Mouse (Mus musculus): ENCODE results near the gene Phldb2. TPM values are rescaled to one million over a fixed set of nuclear protein-coding genes. Genes with fewer than 3 reads are reported as not detected.

The Phldb2 gene
- polyA plus RNA-seq, 1 experiment from 2014 or later = 200 TPM

- ChIA-PET POLR2A (no interaction called here), CTCF (interaction anchor here (1.2 kb wide), 1 partner anchor 16 kb away, joined by 3 read pairs; no protein-coding TSS in a partner anchor)
- no peaks in the 10 kb centered on the region for H3K27me3 ChIP-seq
- DNase-seq (ENCODE audit: low read depth, low spot score) (no peak), ATAC-seq (no peak)
- in situ Hi-C loops (cut with MboI; ENCODE audit: low pct_unique_long_range_greater_than_20kb) = no loop called here
- no peak for TF ChIP-seq CTCF (IDR thresholded peaks at IDR 0.05)
These were observed 54.9 kb downstream of the Phldb2 start for GRCm38 (mm10) chr16:45898459-45898858.

GRCm38 (mm10) chr16:45896587-45896986, 56.8 kb downstream of the Phldb2 start:
- no peak for DNase-seq (ENCODE audit: low read depth, low spot score)
- in situ Hi-C loops (cut with MboI; ENCODE audit: low pct_unique_long_range_greater_than_20kb) = no loop called here
- no peaks in the 10 kb centered on the region for H3K27me3 ChIP-seq
- no peak for ATAC-seq
- ChIA-PET POLR2A (interaction anchor here (1.2 kb wide), 1 partner anchor 32 kb away, joined by 3 read pairs; no protein-coding TSS in a partner anchor), CTCF (interaction anchor here (0.9 to 1.9 kb wide), 5 partner anchors 12 to 52 kb away, joined by 3 to 9 read pairs (median 3); no protein-coding TSS in a partner anchor)
- TF ChIP-seq CTCF (IDR thresholded peaks at IDR 0.05) = no peak

- H3K27me3 ChIP-seq = no peaks in the 10 kb centered on the region
- ATAC-seq (no peak), DNase-seq (ENCODE audit: low read depth, low spot score) (no peak)
- in situ Hi-C loops (cut with MboI; ENCODE audit: low pct_unique_long_range_greater_than_20kb) = loop anchor here (5.0 kb wide), 2 partner anchors 53 to 72 kb away; no protein-coding TSS in a partner anchor
- ChIA-PET CTCF (interaction anchor here (1.7 to 4.7 kb wide), 4 partner anchors 10 to 72 kb away, joined by 5 to 27 read pairs (median 8); no protein-coding TSS in a partner anchor), POLR2A (interaction anchor here (2.9 kb wide), 1 partner anchor 51 kb away, joined by 11 read pairs; no protein-coding TSS in a partner anchor)
- TF ChIP-seq CTCF (IDR thresholded peaks at IDR 0.05) = no peak
These were observed 58.4 kb downstream of the Phldb2 start for GRCm38 (mm10) chr16:45894998-45895397.

- DNase-seq (ENCODE audit: low read depth, low spot score) (no peak), ATAC-seq (peak; percentile 82)
- in situ Hi-C loops (cut with MboI; ENCODE audit: low pct_unique_long_range_greater_than_20kb) = loop anchor here (5.0 kb wide), 2 partner anchors 51 to 74 kb away; no protein-coding TSS in a partner anchor
- CTCF ChIA-PET = interaction anchor here (1.1 to 5.4 kb wide), 7 partner anchors 9 to 74 kb away, joined by 5 to 44 read pairs (median 6); no protein-coding TSS in a partner anchor
- no peak for TF ChIP-seq CTCF (IDR thresholded peaks at IDR 0.05)
- no peaks in the 10 kb centered on the region for H3K27me3 ChIP-seq
- POLR2A ChIA-PET = interaction anchor here (1.3 to 2.9 kb wide), 2 partner anchors 47 to 50 kb away, joined by 4 to 11 read pairs; no protein-coding TSS in a partner anchor
These were observed 59.6 kb downstream of the Phldb2 start for GRCm38 (mm10) chr16:45893796-45894195.

- no peaks in the 10 kb centered on the region for H3K27me3 ChIP-seq
- ChIA-PET POLR2A (interaction anchor here (1.0 to 2.9 kb wide), 4 partner anchors 17 to 74 kb away, joined by 3 to 14 read pairs (median 8); no protein-coding TSS in a partner anchor), CTCF (interaction anchor here (1.0 to 5.4 kb wide), 8 partner anchors 8 to 75 kb away, joined by 3 to 44 read pairs (median 6); no protein-coding TSS in a partner anchor)
- peak; percentile 35 for TF ChIP-seq CTCF (IDR thresholded peaks at IDR 0.05)
- DNase-seq (ENCODE audit: low read depth, low spot score) (no peak), ATAC-seq (peak; percentile 90)
- in situ Hi-C loops (cut with MboI; ENCODE audit: low pct_unique_long_range_greater_than_20kb) = loop anchor here (5.0 kb wide), 2 partner anchors 51 to 74 kb away; no protein-coding TSS in a partner anchor
These were observed 60.5 kb downstream of the Phldb2 start for GRCm38 (mm10) chr16:45892928-45893327.

- no peak for ATAC-seq
- in situ Hi-C loops (cut with MboI; ENCODE audit: low pct_unique_long_range_greater_than_20kb) = loop anchor here (5.0 kb wide), 2 partner anchors 48 to 77 kb away; no protein-coding TSS in a partner anchor
- POLR2A ChIA-PET = interaction anchor here (0.6 to 1.2 kb wide), 4 partner anchors 18 to 217 kb away, joined by 3 to 4 read pairs (median 3); no protein-coding TSS in a partner anchor
These were observed 62.8 kb downstream of the Phldb2 start for GRCm38 (mm10) chr16:45890471-45891200.

GRCm38 (mm10) chr16:45889636-45890035, 63.8 kb downstream of the Phldb2 start:
- TF ChIP-seq CTCF (IDR thresholded peaks at IDR 0.05) = no peak
- ChIA-PET POLR2A (interaction anchor here (0.9 to 1.2 kb wide), 3 partner anchors 17 to 216 kb away, joined by 3 to 4 read pairs (median 3); no protein-coding TSS in a partner anchor), CTCF (interaction anchor here (0.8 to 5.4 kb wide), 3 partner anchors 13 to 46 kb away, joined by 3 to 44 read pairs (median 4); no protein-coding TSS in a partner anchor)
- no peak for ATAC-seq
- no peak for DNase-seq (ENCODE audit: low read depth, low spot score)
- in situ Hi-C loops (cut with MboI; ENCODE audit: low pct_unique_long_range_greater_than_20kb) = loop anchor here (5.0 kb wide), 2 partner anchors 47 to 78 kb away; no protein-coding TSS in a partner anchor
- no peaks in the 10 kb centered on the region for H3K27me3 ChIP-seq

More at GRCm38 (mm10) chr16:45890471-45891200, 62.8 kb downstream of the Phldb2 start:
- CTCF ChIA-PET = interaction anchor here (1.3 to 5.4 kb wide), 3 partner anchors 47 to 77 kb away, joined by 4 to 44 read pairs (median 27); no protein-coding TSS in a partner anchor
- no peaks in the 10 kb centered on the region for H3K27me3 ChIP-seq
- no peak for TF ChIP-seq CTCF (IDR thresholded peaks at IDR 0.05)
- no peak for DNase-seq (ENCODE audit: low read depth, low spot score)

GRCm38 (mm10) chr16:45886599-45886998, 66.8 kb downstream of the Phldb2 start:
- TF ChIP-seq CTCF (IDR thresholded peaks at IDR 0.05) = no peak
- ChIA-PET CTCF (interaction anchor here (1.6 kb wide), 1 partner anchor 66 kb away, joined by 3 read pairs; no protein-coding TSS in a partner anchor), POLR2A (interaction anchor here (0.7 to 1.2 kb wide), 2 partner anchors 42 to 76 kb away, joined by 3 read pairs; no protein-coding TSS in a partner anchor)
- H3K27me3 ChIP-seq = no peaks in the 10 kb centered on the region
- in situ Hi-C loops (cut with MboI; ENCODE audit: low pct_unique_long_range_greater_than_20kb) = no loop called here
- ATAC-seq (peak; percentile 61), DNase-seq (ENCODE audit: low read depth, low spot score) (no peak)

- in situ Hi-C loops (cut with MboI; ENCODE audit: low pct_unique_long_range_greater_than_20kb) = no loop called here
- POLR2A ChIA-PET = interaction anchor here (1.1 kb wide), 1 partner anchor 40 kb away, joined by 5 read pairs; no protein-coding TSS in a partner anchor
- no peak for ATAC-seq
- CTCF ChIA-PET = interaction anchor here (1.0 to 2.5 kb wide), 7 partner anchors 8 to 66 kb away, joined by 3 to 6 read pairs (median 3); no protein-coding TSS in a partner anchor
- no peaks in the 10 kb centered on the region for H3K27me3 ChIP-seq
- no peak for TF ChIP-seq CTCF (IDR thresholded peaks at IDR 0.05)
- no peak for DNase-seq (ENCODE audit: low read depth, low spot score)
These were observed 69.2 kb downstream of the Phldb2 start for GRCm38 (mm10) chr16:45884194-45884593.
